Mouse (Mus musculus) small intestine, adult 2 months (tissue): ENCODE measurements around the gene Nos2.

Experiments used
- CTCF ChIP-seq: fragments of 200-500 bp; IDR thresholded peaks from 2 replicates; pipeline ENCODE4 v1.5.1; 2012; ENCODE audit warnings: low read depth, mild to moderate bottlenecking, control low read depth, inconsistent platforms, low read length, moderate library complexity, mixed read lengths; ENCODE audit not compliant: insufficient replicate concordance, insufficient read length; ENCODE audit errors: extremely low read depth
- POLR2A ChIP-seq: fragments of 200-500 bp; IDR thresholded peaks from 2 replicates; pipeline ENCODE4 v1.6.1; 2012; ENCODE audit warnings: low read depth, mild to moderate bottlenecking, control low read depth, inconsistent platforms, low read length, moderate library complexity

GRCm38 (mm10) chr11:78943083-78943482 lies 22.5 kb downstream of the Nos2 start:
- TF ChIP-seq POLR2A (no peak), CTCF (no peak)
